Mouse (Mus musculus) cortical plate, adult 2 months (tissue): ENCODE data around the gene Spata48.

Experiments used
- CTCF ChIP-seq: fragments of 200-500 bp; IDR thresholded peaks from 2 replicates; pipeline ENCODE4 v1.5.1; 2011; ENCODE audit warnings: mild to moderate bottlenecking, control low read depth, low read length; ENCODE audit not compliant: insufficient read depth; ENCODE audit errors: extremely low read depth
- POLR2A ChIP-seq: fragments of 200-500 bp; IDR thresholded peaks from 2 replicates; pipeline ENCODE4 v1.6.1; 2011; ENCODE audit warnings: mild to moderate bottlenecking, low read length, control low read depth; ENCODE audit not compliant: insufficient read depth; ENCODE audit errors: extremely low read depth

- TF ChIP-seq CTCF (no peak), POLR2A (no peak)
These were observed 66.9 kb downstream of the Spata48 start for GRCm38 (mm10) chr11:11528760-11529159.
